Mouse (Mus musculus): Measurements from ENCODE around the gene Nlrp5. TPM values are rescaled to one million over a fixed set of nuclear protein-coding genes. Genes with fewer than 3 reads are reported as not detected.
"Not testable (repeated sequence)": the region's sequence is repeated elsewhere in the genome, so short reads cannot be mapped to it uniquely, and the experiment has no call there.

The Nlrp5 gene
- polyA plus RNA-seq (2012; rRNA removed) = 0.70 and 1.0 TPM in 2 replicates

GRCm38 (mm10) chr7:23385589-23385988 is at the start of gene Nlrp5:
Nlrp5 (plus strand) TSS chr7:23385889.
- H3K36me3 ChIP-seq (ENCODE audit: control insufficient read depth, insufficient read depth, low read length) = no peaks in the 10 kb centered on the region
- no peaks in the 10 kb centered on the region for H3K27me3 ChIP-seq (ENCODE audit: control insufficient read depth, insufficient read depth, low read length)
- no peak for TF ChIP-seq POLR2A (IDR thresholded peaks at IDR 0.05; ENCODE audit: control insufficient read depth, low read depth, low read length)
- TF ChIP-seq CTCF (IDR thresholded peaks at IDR 0.05; ENCODE audit: control insufficient read depth, insufficient read depth, insufficient replicate concordance, low read depth, low read length) = no peak
- H3K4me1 ChIP-seq (ENCODE audit: control insufficient read depth, insufficient read depth, low read length) = no peaks in the 10 kb centered on the region
- H3K4me3 ChIP-seq (ENCODE audit: control insufficient read depth, low read depth, low read length) = no peak within 1 kb of the TSS
- H3K27ac ChIP-seq (ENCODE audit: control insufficient read depth, insufficient read depth, low read depth, low read length) = no peak within 1 kb of the TSS

GRCm38 (mm10) chr7:23358311-23358710 is 27.4 kb upstream of the Nlrp5 start:
- not testable (repeated sequence) for H3K27ac ChIP-seq (ENCODE audit: control insufficient read depth, insufficient read depth, low read depth, low read length); H3K36me3 ChIP-seq (ENCODE audit: control insufficient read depth, insufficient read depth, low read length); H3K4me1 ChIP-seq (ENCODE audit: control insufficient read depth, insufficient read depth, low read length); H3K4me3 ChIP-seq (ENCODE audit: control insufficient read depth, low read depth, low read length); H3K27me3 ChIP-seq (ENCODE audit: control insufficient read depth, insufficient read depth, low read length)

DNA sequence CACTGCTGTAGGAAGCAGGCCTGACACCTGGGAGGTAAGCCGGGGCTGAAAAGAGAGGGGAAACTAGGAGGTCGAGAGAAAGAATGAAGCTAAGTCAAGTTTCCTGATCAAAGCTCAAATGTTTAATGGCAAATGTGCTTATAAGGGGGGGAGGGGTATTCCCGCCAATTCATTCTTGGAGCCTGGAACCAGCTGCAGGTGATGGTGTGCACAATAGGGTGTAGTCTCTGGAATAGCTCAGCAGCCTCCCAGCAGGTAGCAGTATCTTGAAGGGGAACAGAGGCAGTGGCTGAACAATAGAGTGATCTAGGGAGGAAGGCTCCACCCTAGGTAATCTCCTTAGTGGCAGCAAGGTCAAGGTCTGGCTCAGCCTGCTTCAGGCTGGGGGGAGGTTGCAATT is 84.5 kb downstream of the Nlrp5 start:
- not testable (repeated sequence) for H3K27me3 ChIP-seq (ENCODE audit: control insufficient read depth, insufficient read depth, low read length); H3K27ac ChIP-seq (ENCODE audit: control insufficient read depth, insufficient read depth, low read depth, low read length); H3K4me1 ChIP-seq (ENCODE audit: control insufficient read depth, insufficient read depth, low read length); H3K4me3 ChIP-seq (ENCODE audit: control insufficient read depth, low read depth, low read length); H3K36me3 ChIP-seq (ENCODE audit: control insufficient read depth, insufficient read depth, low read length)

GRCm38 (mm10) chr7:23470832-23471231 is 85.1 kb downstream of the Nlrp5 start:
- H3K4me1 ChIP-seq (ENCODE audit: control insufficient read depth, insufficient read depth, low read length); H3K36me3 ChIP-seq (ENCODE audit: control insufficient read depth, insufficient read depth, low read length); H3K27me3 ChIP-seq (ENCODE audit: control insufficient read depth, insufficient read depth, low read length); H3K27ac ChIP-seq (ENCODE audit: control insufficient read depth, insufficient read depth, low read depth, low read length); H3K4me3 ChIP-seq (ENCODE audit: control insufficient read depth, low read depth, low read length): not testable (repeated sequence)

DNA sequence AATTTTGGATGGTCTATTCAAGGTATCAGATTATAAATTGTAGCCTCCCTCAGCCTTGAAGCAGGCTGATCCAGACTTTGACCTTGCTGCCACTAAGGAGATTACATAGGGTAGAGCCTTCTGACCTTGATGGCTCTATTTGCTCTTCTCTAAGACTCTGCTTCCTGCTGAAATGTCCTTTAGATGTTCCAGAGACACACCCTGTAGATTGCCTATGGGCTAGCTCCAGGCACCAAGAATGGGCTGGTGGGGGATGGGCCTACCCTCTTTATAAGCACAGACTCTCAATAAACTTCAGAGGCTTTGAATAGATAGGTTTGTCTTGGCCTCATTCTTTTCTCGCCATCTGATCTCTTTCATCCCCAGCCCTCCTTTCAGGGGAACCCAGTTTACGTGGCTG is 87.2 kb downstream of the Nlrp5 start:
- H3K27me3 ChIP-seq (ENCODE audit: control insufficient read depth, insufficient read depth, low read length); H3K4me1 ChIP-seq (ENCODE audit: control insufficient read depth, insufficient read depth, low read length); H3K4me3 ChIP-seq (ENCODE audit: control insufficient read depth, low read depth, low read length); H3K27ac ChIP-seq (ENCODE audit: control insufficient read depth, insufficient read depth, low read depth, low read length); H3K36me3 ChIP-seq (ENCODE audit: control insufficient read depth, insufficient read depth, low read length): not testable (repeated sequence)

Other genes with a start within 250 kb of the Nlrp5 start
- gene Gm10662, start 241.4 kb upstream of the Nlrp5 start, polyA plus RNA-seq (2012; rRNA removed) = not detected in 2 replicates
- gene Vmn1r165, start 168.6 kb upstream of the Nlrp5 start, polyA plus RNA-seq (2012; rRNA removed) = not detected in 2 replicates
- gene Vmn1r166, start 134.2 kb upstream of the Nlrp5 start, polyA plus RNA-seq (2012; rRNA removed) = not detected in 2 replicates
- gene Gm6902, start 107.0 kb upstream of the Nlrp5 start, polyA plus RNA-seq (2012; rRNA removed) = 0.57 and 0.64 TPM in 2 replicates
- gene Nlrp4e, start 84.7 kb upstream of the Nlrp5 start, polyA plus RNA-seq (2012; rRNA removed) = 2.4 and 2.5 TPM in 2 replicates
- not detected in 2 replicates for gene Vmn1r167, start 121.3 kb downstream of the Nlrp5 start, polyA plus RNA-seq (2012; rRNA removed)
- not detected in 2 replicates for gene Vmn1r168, start 153.8 kb downstream of the Nlrp5 start, polyA plus RNA-seq (2012; rRNA removed)
- not detected in 2 replicates for gene Vmn1r169, start 189.6 kb downstream of the Nlrp5 start, polyA plus RNA-seq (2012; rRNA removed)
- gene Vmn1r170, start 220.3 kb downstream of the Nlrp5 start, polyA plus RNA-seq (2012; rRNA removed) = not detected in 2 replicates
- gene Vmn1r171, start 244.8 kb downstream of the Nlrp5 start, polyA plus RNA-seq (2012; rRNA removed) = not detected in 2 replicates